Mouse (Mus musculus) cortical plate, adult 2 months (tissue): ENCODE data around the gene Fam126b.

ENCODE experiments used
- CTCF ChIP-seq: fragments of 200-500 bp; IDR thresholded peaks from 2 replicates; pipeline ENCODE4 v1.5.1; 2011; ENCODE audit warnings: mild to moderate bottlenecking, control low read depth, low read length; ENCODE audit not compliant: insufficient read depth; ENCODE audit errors: extremely low read depth
- POLR2A ChIP-seq: fragments of 200-500 bp; IDR thresholded peaks from 2 replicates; pipeline ENCODE4 v1.6.1; 2011; ENCODE audit warnings: mild to moderate bottlenecking, low read length, control low read depth; ENCODE audit not compliant: insufficient read depth; ENCODE audit errors: extremely low read depth

DNA sequence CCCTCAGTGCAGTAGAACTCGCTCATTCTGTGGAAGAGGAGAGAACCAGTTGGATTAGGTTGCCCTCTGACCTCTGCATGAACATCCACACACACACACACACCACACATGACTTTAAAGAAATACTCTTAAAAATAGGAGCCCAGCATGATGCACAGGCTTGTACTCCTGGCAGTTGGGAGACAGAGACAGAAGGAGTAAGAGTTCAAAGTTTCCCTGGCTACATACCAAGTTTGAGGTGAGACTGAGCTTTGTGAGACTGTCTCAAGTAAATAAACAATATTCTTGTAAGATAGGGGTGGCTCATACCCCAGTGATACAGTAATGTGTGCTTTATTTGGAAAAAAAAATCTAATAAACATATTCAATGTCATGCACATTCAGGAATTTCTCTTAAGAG is 1.4 kb upstream of the Fam126b start:
- no peak for TF ChIP-seq CTCF
- no peak for TF ChIP-seq POLR2A
